Mouse (Mus musculus): ENCODE results near the gene Dhdh. TPM values are rescaled to one million over a fixed set of nuclear protein-coding genes. Genes with fewer than 3 reads are reported as not detected.
A peak's percentile ranks its signal among the peaks of the same experiment; 100 is the strongest.
"Not testable (repeated sequence)": the region's sequence is repeated elsewhere in the genome, so short reads cannot be mapped to it uniquely, and the experiment has no call there.

Gene Dhdh
- polyA plus RNA-seq, 1 experiment from 2014 or later, result 4.0 TPM

GRCm38 (mm10) chr7:45492951-45493350 is 4.3 kb upstream of the Dhdh start:
- Histone ChIP-seq H3K4me1 (ENCODE audit: control insufficient read depth, insufficient read depth, low read depth, low read length) (peaks cover 8% of the 10 kb centered on the region), H3K9me3 (ENCODE audit: control insufficient read depth, low read length) (no peaks in the 10 kb centered on the region), H3K4me3 (ENCODE audit: low read length) (no peak overlapping the region), H3K36me3 (ENCODE audit: control insufficient read depth, insufficient read depth, low read length) (peaks cover 21% of the 10 kb centered on the region), H3K27ac (ENCODE audit: low read depth, low read length) (no peak overlapping the region), H3K9ac (ENCODE audit: low read depth, low read length) (no peak overlapping the region), H3K4me2 (ENCODE audit: low read length) (no peak overlapping the region), H3K27me3 (replicated peaks; ENCODE audit: control insufficient read depth, insufficient read depth, low read length) (no peaks in the 10 kb centered on the region)
- ATAC-seq, result no peak
- 93% methylated on average over 5 of the region's 5 CpGs for WGBS

- peaks cover 8% of the 10 kb centered on the region for H3K4me1 ChIP-seq (ENCODE audit: control insufficient read depth, insufficient read depth, low read depth, low read length)
- H3K36me3 ChIP-seq (ENCODE audit: control insufficient read depth, insufficient read depth, low read length), result peaks cover 21% of the 10 kb centered on the region
- no peak overlapping the region for H3K9ac ChIP-seq (ENCODE audit: low read depth, low read length)
- 96% methylated on average over 8 of the region's 8 CpGs for WGBS
- ATAC-seq, result no peak
- H3K27me3 ChIP-seq (replicated peaks; ENCODE audit: control insufficient read depth, insufficient read depth, low read length), result no peaks in the 10 kb centered on the region
- no peak overlapping the region for H3K4me2 ChIP-seq (ENCODE audit: low read length)
- no peak overlapping the region for H3K27ac ChIP-seq (ENCODE audit: low read depth, low read length)
- no peak overlapping the region for H3K4me3 ChIP-seq (ENCODE audit: low read length)
- H3K9me3 ChIP-seq (ENCODE audit: control insufficient read depth, low read length), result no peaks in the 10 kb centered on the region
These were observed 3.7 kb upstream of the Dhdh start for GRCm38 (mm10) chr7:45492225-45492844.

- Histone ChIP-seq H3K27me3 (replicated peaks; ENCODE audit: control insufficient read depth, insufficient read depth, low read length) (no peaks in the 10 kb centered on the region), H3K9ac (ENCODE audit: low read depth, low read length) (peak overlapping the region; percentile 29; the same call in 1 of the 2 replicates), H3K27ac (ENCODE audit: low read depth, low read length) (no peak overlapping the region), H3K4me2 (ENCODE audit: low read length) (no peak overlapping the region), H3K36me3 (ENCODE audit: control insufficient read depth, insufficient read depth, low read length) (peaks cover 17% of the 10 kb centered on the region), H3K9me3 (ENCODE audit: control insufficient read depth, low read length) (no peaks in the 10 kb centered on the region), H3K4me1 (ENCODE audit: control insufficient read depth, insufficient read depth, low read depth, low read length) (peaks cover 8% of the 10 kb centered on the region), H3K4me3 (ENCODE audit: low read length) (no peak overlapping the region)
- WGBS, result 25% methylated on average over 3 of the region's 3 CpGs
- no peak for ATAC-seq
These were observed 2.7 kb upstream of the Dhdh start for GRCm38 (mm10) chr7:45491264-45491663.

GRCm38 (mm10) chr7:45490822-45491221 is 2.2 kb upstream of the Dhdh start:
- Histone ChIP-seq H3K4me3 (ENCODE audit: low read length) (no peak overlapping the region), H3K27me3 (replicated peaks; ENCODE audit: control insufficient read depth, insufficient read depth, low read length) (no peaks in the 10 kb centered on the region), H3K27ac (ENCODE audit: low read depth, low read length) (no peak overlapping the region), H3K4me1 (ENCODE audit: control insufficient read depth, insufficient read depth, low read depth, low read length) (peaks cover 8% of the 10 kb centered on the region), H3K9me3 (ENCODE audit: control insufficient read depth, low read length) (no peaks in the 10 kb centered on the region), H3K4me2 (ENCODE audit: low read length) (no peak overlapping the region), H3K9ac (ENCODE audit: low read depth, low read length) (peak overlapping the region; percentile 29; the same call in 1 of the 2 replicates), H3K36me3 (ENCODE audit: control insufficient read depth, insufficient read depth, low read length) (peaks cover 17% of the 10 kb centered on the region)
- no peak for ATAC-seq
- WGBS, result 54% methylated on average over 9 of the region's 9 CpGs

- no peak overlapping the region for H3K4me3 ChIP-seq (ENCODE audit: low read length)
- H3K4me2 ChIP-seq (ENCODE audit: low read length), result no peak overlapping the region
- WGBS, result 84% methylated on average over 7 of the region's 7 CpGs
These were observed 973 bp upstream of the Dhdh start for GRCm38 (mm10) chr7:45489578-45489977.

GRCm38 (mm10) chr7:45487861-45488292 is 728 bp downstream of the Dhdh start:
- Histone ChIP-seq H3K9me3 (ENCODE audit: control insufficient read depth, low read length) (no peaks in the 10 kb centered on the region), H3K4me3 (ENCODE audit: low read length) (peak overlapping the region; percentile 49), H3K27ac (ENCODE audit: low read depth, low read length) (peak overlapping the region; percentile 90), H3K36me3 (ENCODE audit: control insufficient read depth, insufficient read depth, low read length) (no peaks in the 10 kb centered on the region; the same call in 1 of the 2 replicates), H3K27me3 (replicated peaks; ENCODE audit: control insufficient read depth, insufficient read depth, low read length) (no peaks in the 10 kb centered on the region), H3K4me1 (ENCODE audit: control insufficient read depth, insufficient read depth, low read depth, low read length) (peaks cover 8% of the 10 kb centered on the region), H3K4me2 (ENCODE audit: low read length) (peak overlapping the region; percentile 74), H3K9ac (ENCODE audit: low read depth, low read length) (peak overlapping the region; percentile 75)
- 25% methylated on average over 11 of the region's 11 CpGs for WGBS
- peak; percentile 83 for ATAC-seq

More at GRCm38 (mm10) chr7:45489578-45489977, 973 bp upstream of the Dhdh start:
- no peaks in the 10 kb centered on the region for H3K9me3 ChIP-seq (ENCODE audit: control insufficient read depth, low read length)
- H3K36me3 ChIP-seq (ENCODE audit: control insufficient read depth, insufficient read depth, low read length), result peaks cover 12% of the 10 kb centered on the region
- H3K27ac ChIP-seq (ENCODE audit: low read depth, low read length), result no peak overlapping the region
- H3K27me3 ChIP-seq (replicated peaks; ENCODE audit: control insufficient read depth, insufficient read depth, low read length), result no peaks in the 10 kb centered on the region
- no peak for ATAC-seq
- no peak overlapping the region for H3K9ac ChIP-seq (ENCODE audit: low read depth, low read length)
- H3K4me1 ChIP-seq (ENCODE audit: control insufficient read depth, insufficient read depth, low read depth, low read length), result peaks cover 8% of the 10 kb centered on the region

GRCm38 (mm10) chr7:45486761-45487415 is 1.7 kb downstream of the Dhdh start, which contains the start of gene Gm45808:
Gene Gm45808, minus strand, starts transcription at chr7:45486811.
- Histone ChIP-seq H3K4me3 (ENCODE audit: low read length) (no peak within 1 kb of the TSS), H3K9me3 (ENCODE audit: control insufficient read depth, low read length) (no peaks in the 10 kb centered on the region), H3K27ac (ENCODE audit: low read depth, low read length) (no peak within 1 kb of the TSS), H3K4me1 (ENCODE audit: control insufficient read depth, insufficient read depth, low read depth, low read length) (peaks cover 8% of the 10 kb centered on the region), H3K9ac (ENCODE audit: low read depth, low read length) (no peak within 1 kb of the TSS), H3K27me3 (replicated peaks; ENCODE audit: control insufficient read depth, insufficient read depth, low read length) (no peaks in the 10 kb centered on the region), H3K4me2 (ENCODE audit: low read length) (no peak within 1 kb of the TSS), H3K36me3 (ENCODE audit: control insufficient read depth, insufficient read depth, low read length) (no peaks in the 10 kb centered on the region; the same call in 1 of the 2 replicates)
- ATAC-seq, result no peak
- WGBS, result 83% methylated on average over 12 of the region's 12 CpGs

GRCm38 (mm10) chr7:45486158-45486557 is 2.4 kb downstream of the Dhdh start:
- WGBS, result 81% methylated on average over 7 of the region's 7 CpGs

GRCm38 (mm10) chr7:45484985-45485384 is 3.6 kb downstream of the Dhdh start:
- not testable (repeated sequence) for H3K36me3 ChIP-seq (ENCODE audit: control insufficient read depth, insufficient read depth, low read length); H3K9ac ChIP-seq (ENCODE audit: low read depth, low read length); H3K4me1 ChIP-seq (ENCODE audit: control insufficient read depth, insufficient read depth, low read depth, low read length); H3K4me3 ChIP-seq (ENCODE audit: low read length); H3K27ac ChIP-seq (ENCODE audit: low read depth, low read length); H3K9me3 ChIP-seq (ENCODE audit: control insufficient read depth, low read length); ATAC-seq; H3K27me3 ChIP-seq (replicated peaks; ENCODE audit: control insufficient read depth, insufficient read depth, low read length); H3K4me2 ChIP-seq (ENCODE audit: low read length)
- 90% methylated on average over 5 of the region's 5 CpGs for WGBS

More at GRCm38 (mm10) chr7:45486158-45486557, 2.4 kb downstream of the Dhdh start:
- no peak for ATAC-seq
- Histone ChIP-seq H3K4me2 (ENCODE audit: low read length) (no peak overlapping the region), H3K9me3 (ENCODE audit: control insufficient read depth, low read length) (no peaks in the 10 kb centered on the region), H3K27ac (ENCODE audit: low read depth, low read length) (no peak overlapping the region), H3K27me3 (replicated peaks; ENCODE audit: control insufficient read depth, insufficient read depth, low read length) (no peaks in the 10 kb centered on the region), H3K9ac (ENCODE audit: low read depth, low read length) (no peak overlapping the region), H3K36me3 (ENCODE audit: control insufficient read depth, insufficient read depth, low read length) (no peaks in the 10 kb centered on the region), H3K4me3 (ENCODE audit: low read length) (no peak overlapping the region), H3K4me1 (ENCODE audit: control insufficient read depth, insufficient read depth, low read depth, low read length) (peaks cover 8% of the 10 kb centered on the region)
